Mouse (Mus musculus) small intestine, adult 2 months (tissue): ENCODE data around the gene Fam163b.

Experiments used
- CTCF ChIP-seq: fragments of 200-500 bp; IDR thresholded peaks from 2 replicates; pipeline ENCODE4 v1.5.1; 2012; ENCODE audit warnings: low read depth, mild to moderate bottlenecking, control low read depth, inconsistent platforms, low read length, moderate library complexity, mixed read lengths; ENCODE audit not compliant: insufficient replicate concordance, insufficient read length; ENCODE audit errors: extremely low read depth
- POLR2A ChIP-seq: fragments of 200-500 bp; IDR thresholded peaks from 2 replicates; pipeline ENCODE4 v1.6.1; 2012; ENCODE audit warnings: low read depth, mild to moderate bottlenecking, control low read depth, inconsistent platforms, low read length, moderate library complexity

- TF ChIP-seq CTCF (no peak), POLR2A (no peak)
Observed at GRCm38 (mm10) chr2:27095178-27095577, 47.1 kb downstream of the Fam163b start.
